In genomic region chr11:96862534-96862933, GRCm38 (mm10) we compare ENCODE assay signal across 8 mouse cellular contexts. TPM values are rescaled to one million over a fixed set of nuclear protein-coding genes. Genes with fewer than 3 reads are reported as not detected.
A peak's percentile ranks its signal among the peaks of the same experiment; 100 is the strongest.
DNase-seq lines count a peak whose midpoint lies in the region; ATAC-seq and TF ChIP-seq lines count a peak whose summit lies in the region.

No protein-coding gene starts in this region.

- no peak for ATAC-seq in stomach, embryonic 15.5 days (ENCODE audit: insufficient read depth, low FRiP score, low read depth)

- TF ChIP-seq POLR2A in testis, adult 2 months (IDR thresholded peaks at IDR 0.05; ENCODE audit: control insufficient read depth, low read depth, low read length) = no peak

- H3K4me3 ChIP-seq in gastrocnemius, adult 2 months = peak overlapping the region; percentile 70; the same call in 1 of the 2 replicates
- H3K4me3 ChIP-seq in testis, adult 2 months (ENCODE audit: control insufficient read depth, low read depth, low read length) = peak overlapping the region; percentile 90
- peak overlapping the region; percentile 51; the same call in 1 of the 2 replicates for H3K4me3 ChIP-seq in limb, embryonic 10.5 days
- H3K4me3 ChIP-seq in stomach, embryonic 15.5 days (replicated peaks) = no peak overlapping the region

- H3K9me3 ChIP-seq in limb, embryonic 10.5 days (replicated peaks) = no peaks in the 10 kb centered on the region
- H3K9me3 ChIP-seq in stomach, embryonic 15.5 days = no peaks in the 10 kb centered on the region

- no peak for DNase-seq in gastrocnemius, adult 2 months
- DNase-seq in gastrocnemius, postnatal 4 days (ENCODE audit: low spot score in 2 of 2) = no peak
- no peak for DNase-seq in testis, postnatal 10 days (ENCODE audit: low spot score)
- DNase-seq in limb, embryonic 10.5 days (ENCODE audit: low spot score) = no peak
- DNase-seq in layer of hippocampus, adult 9-10 months (ENCODE audit: low spot score) = no peak
- no peak for DNase-seq in embryo, embryonic 10.5 days (ENCODE audit: low spot score)

- H3K4me1 ChIP-seq in testis, adult 2 months (ENCODE audit: control insufficient read depth, insufficient read depth, low read length) = peaks cover 29% of the 10 kb centered on the region
- peaks cover 36% of the 10 kb centered on the region for H3K4me1 ChIP-seq in limb, embryonic 10.5 days
- H3K4me1 ChIP-seq in stomach, embryonic 15.5 days = peaks cover 18% of the 10 kb centered on the region

- intact Hi-C loops in gastrocnemius, adult 2 months (cut with DNase I) = loop anchor here (1.0 to 5.0 kb wide), 4 partner anchors 85 to 310 kb away; partner anchors contain the start of gene Snx11

- no peaks in the 10 kb centered on the region for H3K36me3 ChIP-seq in testis, adult 2 months (ENCODE audit: control insufficient read depth, insufficient read depth, low read length)
- no peaks in the 10 kb centered on the region for H3K36me3 ChIP-seq in limb, embryonic 10.5 days
- H3K36me3 ChIP-seq in stomach, embryonic 15.5 days = no peaks in the 10 kb centered on the region

- H3K27ac ChIP-seq in gastrocnemius, adult 2 months = peak overlapping the region; percentile 92
- H3K27ac ChIP-seq in testis, adult 2 months (ENCODE audit: control insufficient read depth, insufficient read depth, low read depth, low read length) = no peak overlapping the region
- no peak overlapping the region for H3K27ac ChIP-seq in limb, embryonic 10.5 days
- no peak overlapping the region for H3K27ac ChIP-seq in stomach, embryonic 15.5 days

- peak overlapping the region; percentile 80; the same call in 1 of the 2 replicates for H3K4me2 ChIP-seq in stomach, embryonic 15.5 days

- WGBS in limb, embryonic 10.5 days = 79% methylated on average over 12 of the region's 12 CpGs
- WGBS in stomach, embryonic 15.5 days = 80% methylated on average over 12 of the region's 12 CpGs

- H3K9ac ChIP-seq in stomach, embryonic 15.5 days = no peak overlapping the region

- TF ChIP-seq CTCF in gastrocnemius, adult 2 months (IDR thresholded peaks at IDR 0.05) = no peak
- TF ChIP-seq CTCF in testis, adult 2 months (IDR thresholded peaks at IDR 0.05; ENCODE audit: control insufficient read depth, insufficient read depth, insufficient replicate concordance, low read depth, low read length) = no peak

- no peaks in the 10 kb centered on the region for H3K27me3 ChIP-seq in testis, adult 2 months (ENCODE audit: control insufficient read depth, insufficient read depth, low read length)
- H3K27me3 ChIP-seq in limb, embryonic 10.5 days (ENCODE audit: low read depth, poor library complexity, severe bottlenecking) = peaks cover 14% of the 10 kb centered on the region
- H3K27me3 ChIP-seq in stomach, embryonic 15.5 days (replicated peaks) = no peaks in the 10 kb centered on the region

RNA-seq across cellular contexts. Expression of gene Copz2, which starts 12.9 kb away (rescaled TPM):
- total RNA-seq in gastrocnemius, adult 2 months (2021) = 10 to 100 TPM; 21.4 to 31.0 TPM
- 10 to 100 TPM; 71.4 to 77.1 TPM for total RNA-seq in gastrocnemius, postnatal 4 days (2021)
- polyA plus RNA-seq in testis, adult 2 months (2012; rRNA removed) = 5.3 and 6.7 TPM in 2 replicates
- polyA plus RNA-seq in limb, embryonic 10.5 days (2016; fragmentation: Nextera tagmentation; extraction: Ambion mirVana) = 25.9 and 39.9 TPM in 2 replicates
- polyA plus RNA-seq in stomach, embryonic 15.5 days (2015; fragmentation: Nextera tagmentation; extraction: Ambion mirVana) = 124 and 125 TPM in 2 replicates

RNA-seq across cellular contexts. Expression of gene Nfe2l1, which starts 32.8 kb away (rescaled TPM):
- total RNA-seq in gastrocnemius, adult 2 months (2021) = 100 to 1,000 TPM; 395 to 484 TPM
- 100 to 1,000 TPM; 200 to 204 TPM for total RNA-seq in gastrocnemius, postnatal 4 days (2021)
- polyA plus RNA-seq in testis, adult 2 months (2012; rRNA removed) = 46.7 and 59.1 TPM in 2 replicates
- polyA plus RNA-seq in limb, embryonic 10.5 days (2016; fragmentation: Nextera tagmentation; extraction: Ambion mirVana) = 60.0 and 69.3 TPM in 2 replicates
- 52.6 and 54.1 TPM in 2 replicates for polyA plus RNA-seq in stomach, embryonic 15.5 days (2015; fragmentation: Nextera tagmentation; extraction: Ambion mirVana)

RNA-seq across cellular contexts. Expression of gene Cdk5rap3, which starts 53.8 kb away (rescaled TPM):
- total RNA-seq in gastrocnemius, adult 2 months (2021) = 10 to 100 TPM; 21.5 to 24.0 TPM
- total RNA-seq in gastrocnemius, postnatal 4 days (2021) = 10 to 100 TPM; 39.2 to 45.1 TPM
- 75.0 and 77.8 TPM in 2 replicates for polyA plus RNA-seq in testis, adult 2 months (2012; rRNA removed)
- 85.3 and 90.0 TPM in 2 replicates for polyA plus RNA-seq in limb, embryonic 10.5 days (2016; fragmentation: Nextera tagmentation; extraction: Ambion mirVana)
- polyA plus RNA-seq in stomach, embryonic 15.5 days (2015; fragmentation: Nextera tagmentation; extraction: Ambion mirVana) = 67.2 and 76.5 TPM in 2 replicates
